Mouse (Mus musculus) neutrophil, adult 5-6 weeks (primary cell): ENCODE measurements around the gene Defb9. TPM values are rescaled to one million over a fixed set of nuclear protein-coding genes. Genes with fewer than 3 reads are reported as not detected.
"Not testable (repeated sequence)": the region's sequence is repeated elsewhere in the genome, so short reads cannot be mapped to it uniquely, and the experiment has no call there.

ENCODE experiments used
- ATAC-seq: fragments of 151-379, 151-347 bp; 2 replicates; pipeline ENCODE4 v1.8.0; 2017; ENCODE audit warnings: mild to moderate bottlenecking, moderate TSS enrichment; ENCODE audit not compliant: insufficient number of reproducible peaks, poor library complexity, low FRiP score, severe bottlenecking; ENCODE audit errors: extremely low read depth
- total RNA-seq: library from RNA; stranded (forward); fragments of 200-1000 nt; gene quantifications from 2 replicates; pipeline ENCODE4 v1.2.3, GENCODE M21; 2017

Defb9 gene
- total RNA-seq = not detected in 2 replicates

DNA sequence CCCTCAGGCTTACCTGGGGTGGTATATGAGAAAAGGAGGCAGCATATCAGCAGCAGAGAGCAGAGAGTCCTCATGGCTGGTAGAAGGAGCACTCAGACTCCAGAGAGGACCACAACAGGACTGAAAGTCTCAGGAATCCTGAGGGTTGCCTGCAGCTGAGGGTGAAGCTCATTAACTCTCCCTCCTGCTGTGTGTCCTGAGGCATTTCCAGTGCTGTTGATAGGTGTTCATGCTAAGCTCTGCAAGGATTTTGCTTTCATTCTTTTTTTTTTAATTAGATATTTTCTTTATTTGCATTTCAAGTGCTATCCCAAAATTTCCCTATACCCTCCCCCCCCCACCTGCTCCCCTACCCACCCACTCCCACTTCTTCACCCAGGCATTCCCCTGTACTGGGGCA is at the start of gene Defb9:
TSS of gene Defb9 (minus strand) at position 101 of the 400 bp plus-strand sequence.
- ATAC-seq = not testable (repeated sequence)

DNA sequence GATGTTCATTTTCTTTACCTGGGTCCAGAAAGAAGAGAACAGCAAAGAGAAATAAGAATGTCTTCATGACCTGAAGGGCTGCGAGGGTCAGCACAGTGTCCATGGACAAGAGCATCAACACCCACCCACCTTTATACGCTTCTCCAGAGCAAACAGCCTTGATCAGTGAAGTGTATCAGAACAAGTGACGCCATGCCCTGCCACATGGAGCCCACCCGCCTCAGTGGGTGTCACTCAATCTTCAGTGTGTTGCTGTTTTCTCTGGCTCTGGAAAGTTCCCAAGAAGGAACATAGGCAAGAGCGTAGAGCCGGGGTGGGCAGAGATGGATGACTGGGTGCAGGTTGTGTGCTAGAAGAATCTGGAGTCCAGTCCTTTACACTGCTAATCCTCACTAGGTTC is 47.4 kb upstream of the Defb9 start, which contains the start of gene Defb15:
TSS of gene Defb15 (minus strand) at position 101 of the 400 bp plus-strand sequence.
- ATAC-seq = no peak

DNA sequence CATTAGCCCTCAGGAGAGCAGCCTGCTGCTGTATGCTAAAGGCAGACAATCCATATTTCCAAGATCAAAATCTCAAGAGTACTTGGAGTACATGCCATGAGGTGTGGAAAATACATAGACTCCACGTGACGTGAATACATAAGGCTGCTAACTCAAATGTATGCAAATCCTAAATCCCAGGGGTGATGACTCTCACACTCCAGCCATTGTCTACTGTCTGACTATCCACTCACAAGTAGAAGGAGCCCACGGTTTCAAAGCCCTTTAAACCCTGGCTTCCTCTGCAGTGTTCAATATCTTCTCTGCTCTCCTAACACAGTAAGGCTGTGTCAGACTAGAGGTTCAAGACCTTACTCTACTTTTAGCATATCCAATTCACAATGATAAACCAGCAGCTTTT is 45.5 kb upstream of the Defb9 start:
- not testable (repeated sequence) for ATAC-seq

DNA sequence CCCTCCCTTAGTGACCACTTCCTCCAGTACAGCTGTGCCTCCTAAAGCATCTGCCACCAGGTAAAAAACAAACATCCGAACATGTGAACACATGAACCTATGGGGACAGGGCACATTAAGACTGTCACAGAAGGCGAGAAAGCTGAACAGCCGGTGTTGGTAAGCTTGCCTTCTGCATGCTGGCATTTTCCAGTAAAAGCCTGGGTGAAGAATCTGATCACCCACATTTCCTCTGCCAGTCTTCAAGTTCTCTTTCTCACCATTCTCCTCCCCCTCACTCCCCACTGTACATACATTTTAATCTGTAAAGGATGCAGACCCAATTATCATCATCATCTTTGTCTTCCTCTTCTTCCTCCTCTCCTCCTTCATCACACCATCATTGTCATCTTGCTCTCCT is 30.4 kb upstream of the Defb9 start:
- ATAC-seq = no peak

DNA sequence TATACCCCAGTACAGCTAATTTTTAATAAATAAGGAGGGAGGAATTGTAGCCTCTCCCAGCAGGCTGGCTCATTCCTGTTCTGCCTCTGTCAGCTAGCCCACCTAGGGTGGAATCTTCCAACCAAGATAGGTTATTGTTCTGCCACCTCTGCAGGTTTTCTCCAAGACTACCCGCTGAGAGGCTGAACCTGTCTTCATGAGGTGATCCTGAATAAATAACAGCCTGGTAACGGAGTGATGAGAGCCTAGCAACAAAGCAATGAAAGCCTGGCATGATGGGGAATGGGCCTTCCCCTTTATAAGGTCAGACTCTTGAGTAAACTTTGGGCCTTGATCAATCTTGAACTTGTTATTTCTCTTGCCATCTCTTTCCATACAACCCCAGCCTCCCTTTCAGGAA is 27.3 kb upstream of the Defb9 start:
- ATAC-seq = no peak

DNA sequence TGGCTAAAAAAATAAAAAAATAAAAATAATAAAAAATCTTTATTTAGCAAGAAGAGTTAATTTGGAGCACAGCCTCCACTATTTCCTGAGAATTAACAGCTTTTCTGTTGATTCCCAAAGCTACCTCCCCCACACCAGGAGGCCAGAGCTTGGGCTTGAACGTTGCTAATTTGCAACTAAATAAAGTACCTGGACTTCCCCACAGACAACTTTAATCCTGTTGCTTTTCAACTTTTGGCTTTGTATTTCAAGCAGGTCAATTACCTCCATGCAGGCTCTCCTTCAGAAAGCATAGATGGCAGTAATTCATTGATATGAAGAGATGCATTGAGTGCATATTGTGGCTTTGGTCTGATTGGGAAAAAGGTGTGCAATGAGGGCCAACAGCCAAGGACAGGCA is 26.7 kb upstream of the Defb9 start:
- no peak for ATAC-seq

DNA sequence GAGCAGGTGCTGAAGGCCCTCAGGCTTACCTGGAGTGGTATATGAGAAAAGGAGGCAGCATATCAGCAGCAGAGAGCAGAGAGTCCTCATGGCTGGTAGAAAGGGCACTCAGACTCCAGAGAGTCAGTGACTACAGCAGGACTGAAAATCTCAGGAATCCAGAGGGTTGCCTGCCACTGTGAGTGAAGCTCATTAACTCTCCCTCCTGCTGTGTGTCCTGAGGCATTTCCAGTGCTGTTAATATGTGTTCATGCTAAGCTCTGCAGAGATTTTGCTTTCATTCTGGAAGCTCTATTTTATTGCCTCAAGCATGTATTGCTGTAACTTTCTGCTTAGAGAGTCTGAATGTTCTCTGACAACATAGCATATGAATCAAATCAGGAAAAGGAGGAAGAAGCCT is 21.1 kb upstream of the Defb9 start, which contains the start of gene Defb11:
TSS of gene Defb11 (minus strand) at position 123 of the 400 bp plus-strand sequence.
- not testable (repeated sequence) for ATAC-seq

DNA sequence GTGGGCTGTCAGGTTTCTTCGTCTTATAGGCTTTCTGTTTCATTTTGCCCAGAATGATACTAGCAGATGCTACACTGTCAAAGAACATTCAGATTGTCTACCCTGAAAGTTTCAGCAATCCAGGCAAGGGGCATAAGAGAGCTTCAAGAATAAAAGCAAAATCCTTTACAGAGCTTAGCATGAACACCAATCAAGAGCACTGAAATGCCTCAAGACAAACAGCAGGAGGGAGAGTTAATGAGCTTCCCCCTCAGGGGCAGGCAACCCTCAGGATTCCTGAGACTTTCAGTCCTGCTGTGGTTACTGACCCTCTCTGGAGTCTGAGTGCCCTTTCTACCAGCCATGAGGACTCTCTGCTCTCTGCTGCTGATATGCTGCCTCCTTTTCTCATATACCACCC is 26.6 kb downstream of the Defb9 start, which contains the start of gene Defb10:
TSS of gene Defb10 (plus strand) at position 316 of the 400 bp plus-strand sequence.
- not testable (repeated sequence) for ATAC-seq

Other genes with a start within 250 kb of the Defb9 start
- not detected in 2 replicates for gene Defa17, start 229.6 kb downstream of the Defb9 start, total RNA-seq
- gene Defa34, start 219.6 kb downstream of the Defb9 start, total RNA-seq = not detected in 2 replicates
- not detected in 2 replicates for gene AY761184, start 181.8 kb downstream of the Defb9 start, total RNA-seq
- not detected in 2 replicates for gene Defa24, start 150.9 kb downstream of the Defb9 start, total RNA-seq
- not detected in 2 replicates for gene Defb50, start 61.9 kb downstream of the Defb9 start, total RNA-seq
- gene Defb2, start 45.5 kb downstream of the Defb9 start, total RNA-seq = not detected in 2 replicates
- not detected in 2 replicates for gene Defb10, start 26.5 kb downstream of the Defb9 start, total RNA-seq
- not detected in 2 replicates for gene Defb11, start 21.0 kb upstream of the Defb9 start, total RNA-seq
- gene Defb15, start 47.3 kb upstream of the Defb9 start, total RNA-seq = not detected in 2 replicates
- not detected in 2 replicates for gene Defb35, start 52.9 kb upstream of the Defb9 start, total RNA-seq
- gene Defb13, start 61.3 kb upstream of the Defb9 start, total RNA-seq = not detected in 2 replicates
- gene Fam90a1a, start 73.3 kb upstream of the Defb9 start, total RNA-seq = not detected in 2 replicates
- not detected in 2 replicates for gene Ccdc70, start 84.4 kb upstream of the Defb9 start, total RNA-seq
- gene Atp7b, start 174.9 kb upstream of the Defb9 start, total RNA-seq = 0.12 TPM in 1 of 2 replicates, not detected in the other
- 11.3 and 14.3 TPM in 2 replicates for gene Alg11, start 175.3 kb upstream of the Defb9 start, total RNA-seq
- 0.23 and 0.49 TPM in 2 replicates for gene Nek5, start 239.6 kb upstream of the Defb9 start, total RNA-seq